Mouse (Mus musculus): ENCODE measurements around the gene Upf3b. TPM values are rescaled to one million over a fixed set of nuclear protein-coding genes. Genes with fewer than 3 reads are reported as not detected.

The Upf3b gene
- polyA plus RNA-seq, 1 experiment from 2014 or later: 17.4 TPM

GRCm38 (mm10) chrX:37068766-37069165 is 41.4 kb downstream of the Upf3b start:
- H3K4me1 ChIP-seq: no peaks in the 10 kb centered on the region
- H3K4me2 ChIP-seq (replicated peaks): no peak overlapping the region
- no peak overlapping the region for H3K27ac ChIP-seq
- H3K36me3 ChIP-seq: no peaks in the 10 kb centered on the region
- no peak overlapping the region for H3K9ac ChIP-seq
- no peaks in the 10 kb centered on the region for H3K27me3 ChIP-seq
- H3K4me3 ChIP-seq: no peak overlapping the region
- no peaks in the 10 kb centered on the region for H3K9me3 ChIP-seq
- ATAC-seq (ENCODE audit: low FRiP score, low read depth): no peak
- WGBS: 82% methylated on average over 5 of the region's 5 CpGs

GRCm38 (mm10) chrX:37067299-37067698 is 42.8 kb downstream of the Upf3b start:
- Histone ChIP-seq H3K4me2 (replicated peaks) (no peak overlapping the region), H3K4me3 (no peak overlapping the region), H3K9me3 (no peaks in the 10 kb centered on the region), H3K36me3 (no peaks in the 10 kb centered on the region), H3K27me3 (no peaks in the 10 kb centered on the region), H3K27ac (no peak overlapping the region), H3K4me1 (no peaks in the 10 kb centered on the region), H3K9ac (no peak overlapping the region)
- ATAC-seq (ENCODE audit: low FRiP score, low read depth): no peak
- 77% methylated on average over 3 of the region's 3 CpGs for WGBS

DNA sequence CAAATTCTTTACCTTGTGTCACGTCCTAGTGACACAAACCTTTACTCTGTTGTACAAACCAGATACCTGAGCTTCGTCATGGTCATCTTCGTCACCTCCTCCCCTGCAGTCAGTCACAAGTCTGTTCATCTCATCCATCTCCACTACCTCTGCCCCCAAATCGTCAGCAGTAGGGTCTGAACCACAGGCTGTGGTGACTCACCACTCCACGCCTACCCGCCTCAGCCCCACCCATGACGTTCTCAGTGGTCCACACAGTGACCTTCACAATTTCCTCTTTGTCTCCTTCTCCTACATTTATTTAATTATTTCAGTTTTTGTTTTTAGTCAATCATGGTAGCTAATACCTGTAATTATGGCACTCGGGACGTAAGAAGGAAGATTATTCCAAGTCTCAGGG is 46.2 kb downstream of the Upf3b start:
- Histone ChIP-seq H3K4me3 (no peak overlapping the region), H3K27ac (no peak overlapping the region), H3K36me3 (no peaks in the 10 kb centered on the region), H3K9me3 (no peaks in the 10 kb centered on the region), H3K9ac (no peak overlapping the region), H3K27me3 (no peaks in the 10 kb centered on the region), H3K4me2 (replicated peaks) (no peak overlapping the region), H3K4me1 (no peaks in the 10 kb centered on the region)
- WGBS: 84% methylated on average over 9 of the region's 9 CpGs
- no peak for ATAC-seq (ENCODE audit: low FRiP score, low read depth)

GRCm38 (mm10) chrX:37048890-37049823 is 61.0 kb downstream of the Upf3b start:
- no peak overlapping the region for H3K27ac ChIP-seq
- H3K4me1 ChIP-seq: peaks cover 11% of the 10 kb centered on the region; the same call in 1 of the 2 replicates
- H3K36me3 ChIP-seq: no peaks in the 10 kb centered on the region
- no peaks in the 10 kb centered on the region; the same call in 1 of the 2 replicates for H3K9me3 ChIP-seq
- no peak for ATAC-seq (ENCODE audit: low FRiP score, low read depth)
- 23% methylated on average over 70 of the region's 70 CpGs for WGBS
- H3K4me2 ChIP-seq (replicated peaks): peak overlapping the region; percentile 66
- peak overlapping the region; percentile 41 for H3K4me3 ChIP-seq
- H3K9ac ChIP-seq: no peak overlapping the region
- H3K27me3 ChIP-seq: peaks cover 84% of the 10 kb centered on the region

DNA sequence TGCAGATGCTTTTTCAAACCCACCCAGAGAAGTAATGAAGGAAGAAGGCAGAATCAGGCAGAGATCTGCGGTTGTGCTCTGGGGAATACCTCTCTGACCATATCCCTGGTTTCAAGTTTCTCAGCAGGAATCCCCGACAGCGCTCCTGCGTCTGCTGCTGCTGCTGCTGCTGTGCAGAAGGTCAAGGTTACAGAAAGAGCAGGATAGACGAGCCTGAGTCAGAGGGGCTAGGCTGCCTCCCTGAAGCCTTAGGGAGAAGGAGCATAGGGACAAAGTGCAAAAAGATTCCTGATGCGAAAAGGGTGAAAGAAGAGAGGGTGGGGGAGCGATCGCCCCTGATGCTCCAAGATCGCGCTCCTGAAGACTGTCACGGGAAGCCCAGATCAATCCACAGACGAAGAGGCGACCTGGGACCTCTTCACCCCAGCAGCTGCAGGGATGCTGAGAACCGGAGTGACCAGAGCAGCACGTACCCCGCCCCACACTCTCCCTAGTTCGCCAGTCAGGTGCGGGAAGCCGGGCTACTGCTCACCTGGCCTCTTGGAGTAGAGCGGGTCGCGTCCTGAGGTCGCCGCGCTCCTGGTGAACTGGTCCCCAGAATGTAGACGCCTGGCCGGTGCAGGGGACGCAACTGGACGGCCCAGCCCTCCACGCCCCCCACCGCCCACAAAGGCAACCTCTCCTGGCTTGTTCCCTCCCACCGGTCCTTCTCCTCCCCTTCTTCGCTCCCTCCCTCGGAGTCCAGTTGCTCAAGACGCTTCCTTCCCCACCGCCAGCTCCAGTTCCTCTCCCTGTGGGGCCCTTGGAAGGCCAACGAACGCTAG is 61.8 kb downstream of the Upf3b start, which contains the start of gene Sowahd:
TSS of gene Sowahd (plus strand) at position 780 of the 824 bp plus-strand sequence.
- no peak within 1 kb of the TSS for H3K9ac ChIP-seq
- H3K27me3 ChIP-seq: peaks cover 79% of the 10 kb centered on the region
- no peak within 1 kb of the TSS for H3K27ac ChIP-seq
- peak within 1 kb of the TSS; percentile 41 for H3K4me3 ChIP-seq
- peak within 1 kb of the TSS; percentile 66 for H3K4me2 ChIP-seq (replicated peaks)
- H3K36me3 ChIP-seq: no peaks in the 10 kb centered on the region
- ATAC-seq (ENCODE audit: low FRiP score, low read depth): 0 out of 2 replicates have a peak, but pooled peaks have one; percentile 28
- WGBS: 14% methylated on average over 29 of the region's 38 CpGs
- H3K4me1 ChIP-seq: peaks cover 11% of the 10 kb centered on the region; the same call in 1 of the 2 replicates
- H3K9me3 ChIP-seq: no peaks in the 10 kb centered on the region

DNA sequence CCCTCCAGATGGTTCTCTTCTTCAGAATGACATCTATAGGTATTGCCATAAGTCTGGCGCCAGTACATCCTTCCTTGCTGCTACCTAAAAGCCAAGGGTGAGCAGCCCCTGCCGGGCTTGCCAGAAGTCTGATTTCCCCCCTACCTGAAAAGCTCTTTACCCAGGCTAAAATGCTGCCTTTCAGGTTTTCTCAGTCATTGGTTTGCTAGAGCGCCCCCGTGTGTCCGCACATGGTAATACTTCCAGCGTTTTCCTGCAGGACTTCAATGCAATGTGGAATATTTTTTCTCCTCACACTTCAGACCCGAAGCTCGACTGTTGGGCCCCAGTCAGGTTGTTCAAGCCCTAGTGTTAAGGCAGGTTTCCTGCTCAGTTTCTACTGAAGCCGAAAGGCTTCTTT is 67.4 kb downstream of the Upf3b start:
- WGBS: 19% methylated on average over 9 of the region's 9 CpGs
- H3K9me3 ChIP-seq: no peaks in the 10 kb centered on the region
- H3K27ac ChIP-seq: no peak overlapping the region
- H3K27me3 ChIP-seq: peaks cover 25% of the 10 kb centered on the region
- no peaks in the 10 kb centered on the region for H3K4me1 ChIP-seq
- H3K4me3 ChIP-seq: no peak overlapping the region
- no peak overlapping the region for H3K9ac ChIP-seq
- H3K4me2 ChIP-seq (replicated peaks): no peak overlapping the region
- no peaks in the 10 kb centered on the region for H3K36me3 ChIP-seq
- ATAC-seq (ENCODE audit: low FRiP score, low read depth): no peak

Other genes with a start within 250 kb of the Upf3b start
- gene Ube2a, start 236.4 kb downstream of the Upf3b start, polyA plus RNA-seq (2015; fragmentation: Nextera tagmentation; extraction: Ambion mirVana): 123 TPM in 2 replicates
- gene C330007P06Rik, start 236.2 kb downstream of the Upf3b start, polyA plus RNA-seq (2015; fragmentation: Nextera tagmentation; extraction: Ambion mirVana): 33.8 and 34.3 TPM in 2 replicates
- 1.5 TPM in 2 replicates for gene Nkrf, start 207.4 kb downstream of the Upf3b start, polyA plus RNA-seq (2015; fragmentation: Nextera tagmentation; extraction: Ambion mirVana)
- 75.9 and 77.1 TPM in 2 replicates for gene Sept6, start 118.5 kb downstream of the Upf3b start, polyA plus RNA-seq (2015; fragmentation: Nextera tagmentation; extraction: Ambion mirVana)
- not detected in 2 replicates for gene Sowahd, start 61.5 kb downstream of the Upf3b start, polyA plus RNA-seq (2015; fragmentation: Nextera tagmentation; extraction: Ambion mirVana)
- gene Rpl39, start 24.9 kb downstream of the Upf3b start, polyA plus RNA-seq (2015; fragmentation: Nextera tagmentation; extraction: Ambion mirVana): 482 and 503 TPM in 2 replicates
- gene Nkap, start 16.5 kb upstream of the Upf3b start, polyA plus RNA-seq (2015; fragmentation: Nextera tagmentation; extraction: Ambion mirVana): 16.4 and 16.6 TPM in 2 replicates
- gene Akap14, start 58.5 kb upstream of the Upf3b start, polyA plus RNA-seq (2015; fragmentation: Nextera tagmentation; extraction: Ambion mirVana): not detected in 2 replicates
- 459 and 474 TPM in 2 replicates for gene Ndufa1, start 80.8 kb upstream of the Upf3b start, polyA plus RNA-seq (2015; fragmentation: Nextera tagmentation; extraction: Ambion mirVana)
- gene Rnf113a1, start 80.9 kb upstream of the Upf3b start, polyA plus RNA-seq (2015; fragmentation: Nextera tagmentation; extraction: Ambion mirVana): 12.3 and 13.8 TPM in 2 replicates
- gene Gm9, start 100.7 kb upstream of the Upf3b start, polyA plus RNA-seq (2015; fragmentation: Nextera tagmentation; extraction: Ambion mirVana): 0.18 TPM in 1 of 2 replicates, not detected in the other
- gene Rhox1, start 111.9 kb upstream of the Upf3b start, polyA plus RNA-seq (2015; fragmentation: Nextera tagmentation; extraction: Ambion mirVana): not detected in 2 replicates
- gene Rhox2a, start 134.7 kb upstream of the Upf3b start, polyA plus RNA-seq (2015; fragmentation: Nextera tagmentation; extraction: Ambion mirVana): 0.29 TPM in 1 of 2 replicates, not detected in the other
- not detected in 2 replicates for gene Rhox3a, start 139.6 kb upstream of the Upf3b start, polyA plus RNA-seq (2015; fragmentation: Nextera tagmentation; extraction: Ambion mirVana)
- gene Rhox4a, start 155.0 kb upstream of the Upf3b start, polyA plus RNA-seq (2015; fragmentation: Nextera tagmentation; extraction: Ambion mirVana): not detected in 2 replicates

Data from limb, embryonic 13.5 days (tissue).